Mouse (Mus musculus): Measurements from ENCODE around the gene Fbxo9.

DNA sequence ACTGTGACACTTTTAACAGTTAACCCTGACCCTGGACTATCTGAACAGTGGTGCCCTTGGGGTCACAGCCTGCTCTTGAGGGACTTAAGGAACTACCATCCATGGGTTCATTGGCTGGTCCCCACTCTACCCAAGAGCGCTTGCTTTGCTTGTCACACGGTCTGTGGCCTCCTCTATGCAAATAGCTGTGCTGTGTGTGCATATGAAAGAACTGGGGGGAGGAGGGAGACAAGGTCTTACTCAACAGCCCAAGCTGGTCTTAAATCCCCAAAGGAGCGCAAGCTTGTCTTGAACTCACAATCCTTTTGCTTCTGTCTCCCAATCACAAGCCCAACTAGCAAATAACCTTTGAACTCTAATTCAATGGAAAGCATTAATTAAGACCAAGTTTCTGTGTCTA is 54.6 kb downstream of the Fbxo9 start:
- TF ChIP-seq POLR2A (IDR thresholded peaks at IDR 0.05; ENCODE audit: insufficient read depth, low read length), result no peak
- TF ChIP-seq EP300 (IDR thresholded peaks at IDR 0.05; ENCODE audit: insufficient read depth, low read depth, low read length), result 0 out of 2 replicates have a peak, but pooled peaks have one; percentile 13
- no peak for TF ChIP-seq CTCF (IDR thresholded peaks at IDR 0.05; ENCODE audit: low read depth, low read length)
